Mouse (Mus musculus) hindbrain, embryonic 11.5 days (tissue): ENCODE measurements around the gene Olfr819. TPM values are rescaled to one million over a fixed set of nuclear protein-coding genes. Genes with fewer than 3 reads are reported as not detected.
"Not testable (repeated sequence)": the region's sequence is repeated elsewhere in the genome, so short reads cannot be mapped to it uniquely, and the experiment has no call there.

ENCODE experiments used
- ATAC-seq: fragments of 200-750 bp; cut with Nextera tagmentation; 2 replicates; pipeline ENCODE4 v1.8.0; 2017; ENCODE audit warnings: mild to moderate bottlenecking, moderate TSS enrichment, moderate library complexity; ENCODE audit not compliant: low FRiP score
- DNase-seq: peaks from one replicate; pipeline ENCODE4 v3.0.0-alpha.2; 2015; ENCODE audit warnings: low spot score
- H3K27ac ChIP-seq: fragments of 300-500 bp; sonication (generic); 2 replicates; pipeline ENCODE4 v1.5.1; 2014; ENCODE audit warnings: mild to moderate bottlenecking, low read depth, low read length
- H3K27me3 ChIP-seq: fragments of 300-500 bp; sonication (generic); 2 replicates; pipeline ENCODE4 v1.6.1; 2014; ENCODE audit warnings: mild to moderate bottlenecking, low read length, moderate library complexity, mixed read lengths; ENCODE audit not compliant: control insufficient read depth, insufficient read depth
- H3K36me3 ChIP-seq: fragments of 300-500 bp; sonication (generic); 2 replicates; pipeline ENCODE4 v1.6.1; 2014; ENCODE audit warnings: mild to moderate bottlenecking, low read length, moderate library complexity, mixed read lengths; ENCODE audit not compliant: control insufficient read depth, insufficient read depth
- H3K4me1 ChIP-seq: fragments of 300-500 bp; sonication (generic); replicated peaks from 2 replicates; pipeline ENCODE4 v1.6.1; 2014; ENCODE audit warnings: low read length, mixed read lengths; ENCODE audit not compliant: control insufficient read depth, insufficient read depth
- H3K4me2 ChIP-seq: fragments of 300-500 bp; sonication (generic); replicated peaks from 2 replicates; pipeline ENCODE4 v1.6.1; 2014; ENCODE audit warnings: mild to moderate bottlenecking, low read depth, low read length
- H3K4me3 ChIP-seq: fragments of 300-500 bp; sonication (generic); 2 replicates; pipeline ENCODE4 v1.5.1; 2014; ENCODE audit warnings: low read depth, low read length
- H3K9ac ChIP-seq: fragments of 300-500 bp; sonication (generic); 2 replicates; pipeline ENCODE4 v1.6.1; 2014; ENCODE audit warnings: low read depth, low read length
- H3K9me3 ChIP-seq: fragments of 300-500 bp; sonication (generic); 2 replicates; pipeline ENCODE4 v1.6.1; 2016; ENCODE audit warnings: low read length; ENCODE audit not compliant: control insufficient read depth
- WGBS: fragments of 180-500 bp; shearing (Covaris S2); extraction: QIAGEN DNeasy Blood & Tissue Kit; methylation state at CpG from one replicate; pipeline ENCODE4 v1.1.7; 2014; 5-methylcytosine and 5-hydroxymethylcytosine counted together
- polyA plus RNA-seq: library from polyadenylated mRNA; unstranded; fragments of >200 nt; fragmentation: Nextera tagmentation; extraction: Ambion mirVana; gene quantifications from 2 replicates; pipeline ENCODE4 v1.2.1, GENCODE M21; 2014

The Olfr819 gene
- polyA plus RNA-seq: not detected in 2 replicates

GRCm38 (mm10) chr10:129967166-129967565 lies at the start of gene Olfr819:
Gene Olfr819 (minus strand): TSS chr10:129967266.
- H3K36me3 ChIP-seq, H3K4me3 ChIP-seq, H3K9me3 ChIP-seq, H3K27ac ChIP-seq, H3K4me1 ChIP-seq, H3K27me3 ChIP-seq, H3K9ac ChIP-seq, ATAC-seq, H3K4me2 ChIP-seq, DNase-seq: not testable (repeated sequence)
- WGBS: 77% methylated on average over 2 of the region's 2 CpGs

- H3K4me1 ChIP-seq: no peaks in the 10 kb centered on the region
- H3K9me3 ChIP-seq: no peaks in the 10 kb centered on the region
- H3K27ac ChIP-seq: no peak within 1 kb of the TSS
- DNase-seq (no peak), ATAC-seq (no peak)
- H3K4me3 ChIP-seq: no peak within 1 kb of the TSS
- H3K4me2 ChIP-seq: no peak within 1 kb of the TSS
- no peaks in the 10 kb centered on the region for H3K27me3 ChIP-seq
- no peak within 1 kb of the TSS for H3K9ac ChIP-seq
- no peaks in the 10 kb centered on the region for H3K36me3 ChIP-seq
Observed at GRCm38 (mm10) chr10:130012321-130012720, 45.3 kb upstream of the Olfr819 start, which contains the start of gene Olfr820. Gene Olfr820 (plus strand): TSS chr10:130012621.

- H3K9me3 ChIP-seq, H3K36me3 ChIP-seq, H3K27me3 ChIP-seq, H3K4me2 ChIP-seq, DNase-seq, ATAC-seq, H3K9ac ChIP-seq, H3K27ac ChIP-seq, H3K4me1 ChIP-seq, H3K4me3 ChIP-seq: not testable (repeated sequence)
- 93% methylated on average over 4 of the region's 4 CpGs for WGBS
Observed at GRCm38 (mm10) chr10:130005366-130005765, 38.3 kb upstream of the Olfr819 start.

GRCm38 (mm10) chr10:130004104-130004503 lies 37.0 kb upstream of the Olfr819 start:
- H3K4me1 ChIP-seq, H3K4me2 ChIP-seq, H3K4me3 ChIP-seq, DNase-seq, ATAC-seq, H3K9me3 ChIP-seq, H3K9ac ChIP-seq, H3K36me3 ChIP-seq, H3K27ac ChIP-seq, H3K27me3 ChIP-seq: not testable (repeated sequence)
- 89% methylated on average over 4 of the region's 4 CpGs for WGBS

- no CpG with 5 or more reads among the region's 1 CpGs for WGBS
- not testable (repeated sequence) for DNase-seq, H3K4me3 ChIP-seq
Observed at GRCm38 (mm10) chr10:129984962-129985361, 17.9 kb upstream of the Olfr819 start, which contains the start of gene Gm10310. Gene Gm10310 (minus strand): TSS chr10:129985062.

GRCm38 (mm10) chr10:129981867-129982266 lies 14.8 kb upstream of the Olfr819 start:
- not testable (repeated sequence) for H3K9ac ChIP-seq, H3K27me3 ChIP-seq, H3K9me3 ChIP-seq, H3K36me3 ChIP-seq, H3K27ac ChIP-seq, H3K4me1 ChIP-seq, DNase-seq, H3K4me2 ChIP-seq, H3K4me3 ChIP-seq
- no CpG with 5 or more reads among the region's 3 CpGs for WGBS
- ATAC-seq: peak; percentile 64

More at GRCm38 (mm10) chr10:129984962-129985361, 17.9 kb upstream of the Olfr819 start, which contains the start of gene Gm10310:
- H3K4me2 ChIP-seq, H3K9me3 ChIP-seq, H3K27ac ChIP-seq, ATAC-seq, H3K4me1 ChIP-seq, H3K9ac ChIP-seq, H3K36me3 ChIP-seq, H3K27me3 ChIP-seq: not testable (repeated sequence)

GRCm38 (mm10) chr10:129976040-129976439 lies 9.0 kb upstream of the Olfr819 start, which contains the start of gene Olfr247:
Gene Olfr247 (minus strand): TSS chr10:129976140.
- ATAC-seq, H3K4me2 ChIP-seq, H3K27ac ChIP-seq, H3K9ac ChIP-seq, H3K27me3 ChIP-seq, H3K36me3 ChIP-seq, DNase-seq, H3K4me3 ChIP-seq, H3K9me3 ChIP-seq, H3K4me1 ChIP-seq: not testable (repeated sequence)
- WGBS: no CpG with 5 or more reads among the region's 2 CpGs

GRCm38 (mm10) chr10:129972994-129973393 lies 5.9 kb upstream of the Olfr819 start:
- not testable (repeated sequence) for H3K36me3 ChIP-seq, H3K4me3 ChIP-seq, H3K4me2 ChIP-seq, H3K27ac ChIP-seq, H3K4me1 ChIP-seq, DNase-seq, H3K27me3 ChIP-seq, H3K9ac ChIP-seq, H3K9me3 ChIP-seq
- WGBS: no CpG with 5 or more reads among the region's 3 CpGs
- peak; percentile 78 for ATAC-seq

- ATAC-seq, H3K27me3 ChIP-seq, H3K4me1 ChIP-seq, H3K27ac ChIP-seq, H3K36me3 ChIP-seq, H3K4me3 ChIP-seq, H3K9ac ChIP-seq, H3K9me3 ChIP-seq, H3K4me2 ChIP-seq, DNase-seq: not testable (repeated sequence)
- 83% methylated on average over 1 of the region's 3 CpGs for WGBS
Observed at GRCm38 (mm10) chr10:129966232-129966631, 834 bp downstream of the Olfr819 start.
